Mouse (Mus musculus) bone marrow macrophage, adult 2 months (primary cell): ENCODE data around the gene Dcaf10.

Experiments
- CTCF ChIP-seq: IDR thresholded peaks from 2 replicates; pipeline ENCODE4 v1.5.1; 2012; ENCODE audit warnings: low read depth, mild to moderate bottlenecking, low read length, moderate library complexity
- POLR2A ChIP-seq: IDR thresholded peaks from 2 replicates; pipeline ENCODE4 v1.6.1; 2012; ENCODE audit warnings: mild to moderate bottlenecking, low read depth, low read length, borderline replicate concordance

DNA sequence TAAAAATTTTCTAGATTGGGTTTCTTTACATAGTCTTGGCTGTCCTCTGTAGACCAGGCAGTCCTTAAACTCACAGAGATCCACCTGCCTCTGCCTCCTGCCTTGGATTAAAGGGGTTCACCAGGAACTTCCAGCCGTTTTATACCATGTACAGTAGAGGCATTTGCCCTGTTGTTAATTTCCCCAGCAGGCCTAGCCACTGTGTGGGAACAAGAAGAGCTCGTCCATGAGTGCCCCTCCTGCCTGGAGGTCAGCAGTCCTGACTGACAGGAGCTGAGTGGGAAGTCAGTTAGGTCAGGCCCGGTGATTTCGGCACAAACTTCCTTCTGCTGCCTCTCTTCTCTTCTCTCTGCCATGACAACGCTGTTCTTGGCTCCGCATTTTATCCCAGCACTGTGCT is 33.3 kb upstream of the Dcaf10 start:
- TF ChIP-seq CTCF (no peak), POLR2A (no peak)
